ENCODE assay signal across 10 mouse cellular contexts in genomic region chr4:134469985-134470384, GRCm38 (mm10). TPM values are rescaled to one million over a fixed set of nuclear protein-coding genes. Genes with fewer than 3 reads are reported as not detected.
A peak's percentile ranks its signal among the peaks of the same experiment; 100 is the strongest.
DNase-seq lines count a peak whose midpoint lies in the region; ATAC-seq and TF ChIP-seq lines count a peak whose summit lies in the region.
"Had no signal": no experiment of that assay in that cellular context is flagged by ENCODE, and none has a peak within 500 bp of the region (broad histone marks: within the 10 kb centered on the region; RNA-seq: fewer than 3 reads in every experiment).

No protein-coding gene starts in this region.

- no peaks in the 10 kb centered on the region for H3K9me3 ChIP-seq in heart, embryonic 13.5 days
- no peaks in the 10 kb centered on the region for H3K9me3 ChIP-seq in hindbrain, embryonic 14.5 days (ENCODE audit: control insufficient read depth, low read length)
- no peaks in the 10 kb centered on the region for H3K9me3 ChIP-seq in midbrain, embryonic 10.5 days (replicated peaks)

- no peaks in the 10 kb centered on the region; the same call in 1 of the 2 replicates for H3K27me3 ChIP-seq in heart, embryonic 13.5 days (replicated peaks)
- no peaks in the 10 kb centered on the region for H3K27me3 ChIP-seq in hindbrain, embryonic 14.5 days (ENCODE audit: control insufficient read depth, insufficient read depth, low read length)
- peaks cover 15% of the 10 kb centered on the region; the same call in 1 of the 2 replicates for H3K27me3 ChIP-seq in midbrain, embryonic 10.5 days (ENCODE audit: low read depth, poor library complexity, severe bottlenecking)

- no peak for TF ChIP-seq CTCF in brain, embryonic 14.5 days (IDR thresholded peaks at IDR 0.05; ENCODE audit: borderline replicate concordance, extremely low read depth, insufficient read depth, insufficient read length)

- H3K36me3 ChIP-seq in heart, embryonic 13.5 days, result peaks cover 42% of the 10 kb centered on the region
- peaks cover 41% of the 10 kb centered on the region for H3K36me3 ChIP-seq in hindbrain, embryonic 14.5 days (replicated peaks; ENCODE audit: control insufficient read depth, insufficient read depth)
- H3K36me3 ChIP-seq in midbrain, embryonic 10.5 days, result peaks cover 47% of the 10 kb centered on the region

- H3K4me1 ChIP-seq in heart, embryonic 13.5 days, result peaks cover 20% of the 10 kb centered on the region
- H3K4me1 ChIP-seq in hindbrain, embryonic 14.5 days (replicated peaks; ENCODE audit: control insufficient read depth, insufficient read depth, low read length), result peaks cover 61% of the 10 kb centered on the region
- H3K4me1 ChIP-seq in midbrain, embryonic 10.5 days, result peaks cover 54% of the 10 kb centered on the region

- no peak overlapping the region for H3K27ac ChIP-seq in heart, embryonic 13.5 days (replicated peaks)
- H3K27ac ChIP-seq in hindbrain, embryonic 14.5 days, result peak overlapping the region; percentile 96
- peak overlapping the region; percentile 100 for H3K27ac ChIP-seq in midbrain, embryonic 10.5 days (replicated peaks)

- H3K4me2 ChIP-seq in heart, embryonic 13.5 days, result peak overlapping the region; percentile 99
- peak overlapping the region; percentile 67 for H3K4me2 ChIP-seq in hindbrain, embryonic 14.5 days (replicated peaks)

- H3K4me3 ChIP-seq in heart, embryonic 13.5 days, result peak overlapping the region; percentile 75
- peak overlapping the region; percentile 72 for H3K4me3 ChIP-seq in hindbrain, embryonic 14.5 days (replicated peaks; ENCODE audit: low read length)
- H3K4me3 ChIP-seq in midbrain, embryonic 10.5 days, result peak overlapping the region; percentile 96

- peak overlapping the region; percentile 91 for H3K9ac ChIP-seq in heart, embryonic 13.5 days
- peak overlapping the region; percentile 84 for H3K9ac ChIP-seq in hindbrain, embryonic 14.5 days

- no peak for DNase-seq in heart, adult 8-10 months (ENCODE audit: low spot score)
- peak; percentile 62 for DNase-seq in brain, embryonic 14.5 days (ENCODE audit: low read depth)
- DNase-seq in hindbrain, embryonic 14.5 days (ENCODE audit: low spot score), result peak; percentile 55
- no peak for DNase-seq in midbrain, embryonic 10.5 days (ENCODE audit: low spot score)
- no peak for DNase-seq in urinary bladder, postnatal 36 days (ENCODE audit: low spot score in 2 of 2)
- DNase-seq in urinary bladder, postnatal 4 days (ENCODE audit: low spot score in 2 of 2), result no peak
- DNase-seq: adrenal gland, postnatal 10 days; kidney, postnatal 14 days had no signal

- no peak for ATAC-seq in heart, embryonic 13.5 days (ENCODE audit: extremely low read depth, insufficient number of reproducible peaks, low FRiP score, low TSS enrichment)
- ATAC-seq in hindbrain, embryonic 14.5 days (ENCODE audit: low FRiP score), result no peak
- ATAC-seq in cerebellum, adult (ENCODE audit: insufficient number of reproducible peaks, low FRiP score, low TSS enrichment), result no peak

- TF ChIP-seq POLR2A in brain, embryonic 14.5 days (IDR thresholded peaks at IDR 0.05; ENCODE audit: borderline replicate concordance, extremely low read depth, insufficient read depth, insufficient read length, poor library complexity, severe bottlenecking), result no peak

- WGBS in heart, embryonic 13.5 days, result 78% methylated on average over 3 of the region's 3 CpGs
- WGBS in hindbrain, embryonic 14.5 days, result 26% methylated on average over 3 of the region's 3 CpGs
- 72% methylated on average over 3 of the region's 3 CpGs for WGBS in midbrain, embryonic 10.5 days

RNA-seq across cellular contexts. Expression of gene Stmn1, which starts 1.9 kb away (rescaled TPM):
- 988 and 1,051 TPM in 2 replicates for polyA plus RNA-seq in heart, embryonic 13.5 days (2015; fragmentation: Nextera tagmentation; extraction: Ambion mirVana)
- total RNA-seq in heart, adult 8-10 months (2022), result 10 to 100 TPM; 20.8 to 26.2 (median 22.0) TPM
- polyA plus RNA-seq in brain, embryonic 14.5 days (2012; rRNA removed), result 1,070 and 2,202 TPM in 2 replicates
- polyA plus RNA-seq in hindbrain, embryonic 14.5 days (2014; fragmentation: Nextera tagmentation; extraction: Ambion mirVana), result 5,273 and 5,278 TPM in 2 replicates
- 2,607 and 3,209 TPM in 2 replicates for polyA plus RNA-seq in midbrain, embryonic 10.5 days (2016; fragmentation: Nextera tagmentation; extraction: Ambion mirVana)

RNA-seq across cellular contexts. Expression of gene Paqr7, which starts 26.5 kb away (rescaled TPM):
- polyA plus RNA-seq in heart, embryonic 13.5 days (2015; fragmentation: Nextera tagmentation; extraction: Ambion mirVana), result 10.0 and 10.9 TPM in 2 replicates
- total RNA-seq in heart, adult 8-10 months (2022), result 10 to 100 TPM; 15.8 to 28.8 (median 20.2) TPM
- 19.6 and 21.3 TPM in 2 replicates for polyA plus RNA-seq in brain, embryonic 14.5 days (2012; rRNA removed)
- polyA plus RNA-seq in hindbrain, embryonic 14.5 days (2014; fragmentation: Nextera tagmentation; extraction: Ambion mirVana), result 11.5 and 12.4 TPM in 2 replicates
- 3.5 and 3.6 TPM in 2 replicates for polyA plus RNA-seq in midbrain, embryonic 10.5 days (2016; fragmentation: Nextera tagmentation; extraction: Ambion mirVana)

RNA-seq across cellular contexts. Expression of gene Aunip, which starts 40.8 kb away (rescaled TPM):
- 8.5 and 11.2 TPM in 2 replicates for polyA plus RNA-seq in heart, embryonic 13.5 days (2015; fragmentation: Nextera tagmentation; extraction: Ambion mirVana)
- total RNA-seq in heart, adult 8-10 months (2022), result under 1 TPM in 1 of 4 experiments, not detected in 3; 0.20 TPM
- polyA plus RNA-seq in brain, embryonic 14.5 days (2012; rRNA removed), result 2.8 and 3.9 TPM in 2 replicates
- 0.40 and 0.91 TPM in 2 replicates for polyA plus RNA-seq in hindbrain, embryonic 14.5 days (2014; fragmentation: Nextera tagmentation; extraction: Ambion mirVana)
- polyA plus RNA-seq in midbrain, embryonic 10.5 days (2016; fragmentation: Nextera tagmentation; extraction: Ambion mirVana), result 25.5 and 28.6 TPM in 2 replicates

Comparison
In these comparisons a context has a peak if more than half of its experiments do, and no peak if none do; other contexts are left out.
1. DNase-seq: peak in brain, embryonic 14.5 days (single experiment) and hindbrain, embryonic 14.5 days (single experiment); none in heart, adult 8-10 months (single experiment), midbrain, embryonic 10.5 days (single experiment), urinary bladder, postnatal 36 days (0 of 2) and urinary bladder, postnatal 4 days (0 of 2).
2. Peak in every context shown above with its lines, with median percentiles within 50 percentile points of each other: H3K4me3 ChIP-seq.